Mouse (Mus musculus): Measurements from ENCODE around the gene Frmd4a. TPM values are rescaled to one million over a fixed set of nuclear protein-coding genes. Genes with fewer than 3 reads are reported as not detected.

Frmd4a gene
- polyA plus RNA-seq, 1 experiment, result 7.7 TPM

GRCm38 (mm10) chr2:4438739-4439138 lies 421.2 kb downstream of the Frmd4a start:
- Histone ChIP-seq H3K4me1 (peaks cover 3% of the 10 kb centered on the region), H3K4me3 (replicated peaks) (no peak overlapping the region), H3K36me3 (replicated peaks; ENCODE audit: low read length) (no peaks in the 10 kb centered on the region), H3K9me3 (peaks cover 9% of the 10 kb centered on the region; the same call in 1 of the 2 replicates), H3K27me3 (replicated peaks) (peaks cover 44% of the 10 kb centered on the region)
- TF ChIP-seq FLI1 (IDR thresholded peaks at IDR 0.05; ENCODE audit: low read length) (no peak), GATA1 (IDR thresholded peaks at IDR 0.05; ENCODE audit: borderline replicate concordance, low read length) (no peak)

- Histone ChIP-seq H3K4me3 (replicated peaks) (no peak overlapping the region), H3K36me3 (replicated peaks; ENCODE audit: low read length) (no peaks in the 10 kb centered on the region), H3K27me3 (replicated peaks) (peaks cover 36% of the 10 kb centered on the region), H3K4me1 (no peaks in the 10 kb centered on the region), H3K9me3 (peaks cover 7% of the 10 kb centered on the region; the same call in 1 of the 2 replicates)
- TF ChIP-seq FLI1 (IDR thresholded peaks at IDR 0.05; ENCODE audit: low read length) (no peak), GATA1 (IDR thresholded peaks at IDR 0.05; ENCODE audit: borderline replicate concordance, low read length) (no peak)
Observed at GRCm38 (mm10) chr2:4439909-4440308, 422.4 kb downstream of the Frmd4a start.

GRCm38 (mm10) chr2:4441840-4442239 lies 424.3 kb downstream of the Frmd4a start:
- Histone ChIP-seq H3K27me3 (replicated peaks) (peaks cover 29% of the 10 kb centered on the region), H3K4me3 (replicated peaks) (no peak overlapping the region), H3K9me3 (no peaks in the 10 kb centered on the region), H3K36me3 (replicated peaks; ENCODE audit: low read length) (no peaks in the 10 kb centered on the region), H3K4me1 (peaks cover 3% of the 10 kb centered on the region)
- TF ChIP-seq FLI1 (IDR thresholded peaks at IDR 0.05; ENCODE audit: low read length), result no peak
- TF ChIP-seq GATA1 (IDR thresholded peaks at IDR 0.05; ENCODE audit: borderline replicate concordance, low read length), result no peak

DNA sequence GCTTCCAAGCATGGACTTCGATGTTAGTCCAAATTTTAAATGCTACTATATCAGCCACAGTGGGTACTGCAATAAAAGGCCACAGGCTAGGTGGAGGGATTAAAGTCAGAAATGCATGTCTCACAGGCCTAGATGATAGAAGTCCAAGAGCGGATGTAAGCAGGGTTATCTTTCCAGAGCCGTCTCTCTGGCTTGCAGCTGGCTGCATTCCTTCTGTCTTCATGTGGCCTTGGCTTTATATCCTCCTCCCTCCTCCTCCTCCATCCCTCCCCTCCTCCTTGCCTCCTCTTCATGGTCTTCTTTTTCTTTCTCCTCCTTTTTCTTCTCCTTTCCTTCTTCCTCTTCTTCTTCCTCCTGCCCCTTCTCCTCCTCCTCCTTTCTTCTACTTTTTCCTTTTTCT lies 427.2 kb downstream of the Frmd4a start:
- no peak for TF ChIP-seq FLI1 (IDR thresholded peaks at IDR 0.05; ENCODE audit: low read length)
- no peak for TF ChIP-seq GATA1 (IDR thresholded peaks at IDR 0.05; ENCODE audit: borderline replicate concordance, low read length)
- no peaks in the 10 kb centered on the region for H3K36me3 ChIP-seq (replicated peaks; ENCODE audit: low read length)
- peaks cover 3% of the 10 kb centered on the region for H3K4me1 ChIP-seq
- no peak overlapping the region for H3K4me3 ChIP-seq (replicated peaks)
- H3K9me3 ChIP-seq, result no peaks in the 10 kb centered on the region
- peaks cover 18% of the 10 kb centered on the region for H3K27me3 ChIP-seq (replicated peaks)

DNA sequence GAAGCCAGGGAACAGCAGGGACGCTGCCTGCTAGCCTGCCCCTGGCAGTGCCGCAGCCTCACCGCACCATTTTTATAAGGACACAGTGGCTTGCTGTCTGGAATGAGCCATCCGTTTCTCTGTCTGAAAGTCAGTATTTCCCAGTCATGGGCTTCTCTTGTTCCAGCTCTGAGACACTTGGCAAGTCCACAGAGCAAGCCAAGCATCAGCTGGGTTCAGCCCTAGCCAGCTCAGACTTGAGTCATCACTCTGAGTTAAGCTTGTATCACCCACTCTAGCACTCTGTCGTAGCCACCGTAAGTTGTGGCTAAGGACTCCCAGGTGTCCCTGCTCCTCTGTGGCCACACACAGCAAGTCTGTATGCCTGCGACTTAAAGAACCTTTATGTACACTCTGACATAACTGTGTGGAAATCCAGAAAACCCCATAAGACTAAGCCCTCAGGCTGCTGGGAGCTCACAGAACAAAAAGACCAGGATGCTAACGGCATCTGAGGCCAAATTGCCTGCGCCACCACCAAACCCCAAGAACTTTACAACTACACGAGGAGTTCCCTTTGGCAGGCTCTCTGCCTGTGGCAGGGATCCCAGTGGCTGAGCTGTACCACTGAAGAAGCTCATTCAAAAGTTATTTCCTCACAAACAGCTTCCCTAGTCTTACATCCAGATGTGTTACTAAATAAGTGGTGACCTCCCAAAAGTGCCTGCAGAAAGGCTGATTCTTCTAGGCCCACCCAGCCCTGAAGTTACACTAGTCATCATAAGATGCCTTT lies 428.3 kb downstream of the Frmd4a start:
- no peaks in the 10 kb centered on the region for H3K36me3 ChIP-seq (replicated peaks; ENCODE audit: low read length)
- H3K4me3 ChIP-seq (replicated peaks), result no peak overlapping the region
- no peaks in the 10 kb centered on the region for H3K9me3 ChIP-seq
- peaks cover 3% of the 10 kb centered on the region for H3K4me1 ChIP-seq
- no peak for TF ChIP-seq GATA1 (IDR thresholded peaks at IDR 0.05; ENCODE audit: borderline replicate concordance, low read length)
- TF ChIP-seq FLI1 (IDR thresholded peaks at IDR 0.05; ENCODE audit: low read length), result no peak
- H3K27me3 ChIP-seq (replicated peaks), result peaks cover 27% of the 10 kb centered on the region

- TF ChIP-seq GATA1 (IDR thresholded peaks at IDR 0.05; ENCODE audit: borderline replicate concordance, low read length), result no peak
- no peak for TF ChIP-seq FLI1 (IDR thresholded peaks at IDR 0.05; ENCODE audit: low read length)
- no peaks in the 10 kb centered on the region for H3K9me3 ChIP-seq
Observed at GRCm38 (mm10) chr2:4449860-4450480, 432.5 kb downstream of the Frmd4a start.

GRCm38 (mm10) chr2:4452590-4453400 lies 435.3 kb downstream of the Frmd4a start:
- TF ChIP-seq GATA1 (IDR thresholded peaks at IDR 0.05; ENCODE audit: borderline replicate concordance, low read length) (no peak), FLI1 (IDR thresholded peaks at IDR 0.05; ENCODE audit: low read length) (no peak)

More at GRCm38 (mm10) chr2:4449860-4450480, 432.5 kb downstream of the Frmd4a start:
- H3K4me1 ChIP-seq, result peaks cover 3% of the 10 kb centered on the region
- no peak overlapping the region for H3K4me3 ChIP-seq (replicated peaks)
- H3K27me3 ChIP-seq (replicated peaks), result peaks cover 29% of the 10 kb centered on the region
- H3K36me3 ChIP-seq (replicated peaks; ENCODE audit: low read length), result no peaks in the 10 kb centered on the region

DNA sequence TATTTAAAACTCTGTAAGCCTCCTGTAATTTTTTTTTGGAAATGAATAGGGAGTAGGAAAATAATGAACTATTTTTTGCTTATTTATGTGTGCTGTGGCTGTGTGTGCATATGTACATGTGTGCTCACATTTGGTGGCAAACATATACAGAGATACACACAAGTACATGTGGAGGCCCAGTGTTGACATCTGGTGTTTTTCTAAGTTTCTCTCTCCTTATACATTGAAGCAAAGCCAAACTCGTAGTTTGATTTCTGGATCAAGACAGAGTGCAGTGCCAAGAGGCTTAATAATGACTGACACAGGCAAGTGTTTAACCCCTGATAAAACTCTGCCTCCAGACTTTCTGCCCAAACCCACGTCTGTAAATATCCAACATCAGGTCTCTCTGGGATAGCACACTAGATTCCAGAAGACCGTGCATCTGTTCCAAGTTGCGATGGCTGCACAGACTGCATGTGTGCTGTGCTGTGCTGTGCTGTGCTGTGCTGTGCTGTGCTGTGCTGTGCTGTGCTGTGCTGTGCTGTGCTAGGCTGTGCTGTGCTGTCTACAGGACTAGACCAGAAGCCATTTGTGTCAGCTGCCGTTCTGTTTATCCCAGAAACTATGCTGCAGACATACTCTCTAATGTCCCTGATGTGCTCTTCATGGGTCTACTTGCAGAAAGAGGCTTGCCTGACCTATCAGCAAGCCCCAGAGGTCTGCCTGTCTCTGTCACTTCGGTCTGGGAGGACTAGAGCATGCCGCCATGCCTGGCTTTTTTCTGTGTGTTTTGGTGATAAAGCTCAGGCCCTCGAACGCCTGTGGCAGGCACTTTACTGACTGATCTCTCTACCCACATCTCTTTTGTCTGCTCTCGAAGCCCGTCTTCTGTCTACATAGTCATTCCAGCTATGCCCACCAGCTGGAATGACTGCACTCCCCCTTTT lies 437.8 kb downstream of the Frmd4a start:
- TF ChIP-seq GATA1 (IDR thresholded peaks at IDR 0.05; ENCODE audit: borderline replicate concordance, low read length), result no peak
- TF ChIP-seq FLI1 (IDR thresholded peaks at IDR 0.05; ENCODE audit: low read length), result no peak
- H3K9me3 ChIP-seq, result no peaks in the 10 kb centered on the region
- no peaks in the 10 kb centered on the region for H3K36me3 ChIP-seq (replicated peaks; ENCODE audit: low read length)
- peaks cover 14% of the 10 kb centered on the region for H3K27me3 ChIP-seq (replicated peaks)
- no peak overlapping the region for H3K4me3 ChIP-seq (replicated peaks)
- H3K4me1 ChIP-seq, result no peaks in the 10 kb centered on the region

More at GRCm38 (mm10) chr2:4452590-4453400, 435.3 kb downstream of the Frmd4a start:
- Histone ChIP-seq H3K9me3 (no peaks in the 10 kb centered on the region), H3K36me3 (replicated peaks; ENCODE audit: low read length) (no peaks in the 10 kb centered on the region), H3K4me3 (replicated peaks) (no peak overlapping the region), H3K4me1 (no peaks in the 10 kb centered on the region), H3K27me3 (replicated peaks) (peaks cover 20% of the 10 kb centered on the region)

DNA sequence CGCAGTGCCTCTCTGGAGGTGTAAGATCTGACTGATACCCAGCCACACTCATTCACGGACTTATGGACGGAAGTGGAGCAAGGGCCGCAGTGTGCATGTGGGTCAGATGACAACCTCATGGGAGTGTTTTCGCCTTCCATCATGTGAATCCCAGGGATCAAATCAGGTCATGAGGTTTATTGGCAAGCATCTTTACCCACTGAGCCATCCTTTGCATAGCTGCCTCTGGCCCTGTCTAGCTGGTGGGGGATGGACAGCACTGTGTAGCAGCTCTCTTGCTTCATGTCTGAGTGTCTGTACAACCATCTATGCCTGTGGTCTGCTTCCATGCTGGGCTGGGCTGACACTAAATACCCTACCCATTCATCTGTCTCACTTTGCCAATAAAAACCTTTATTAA lies 443.4 kb downstream of the Frmd4a start:
- 0 out of 2 replicates have a peak, but pooled peaks cover 3% of the 10 kb centered on the region for H3K4me1 ChIP-seq
- TF ChIP-seq FLI1 (IDR thresholded peaks at IDR 0.05; ENCODE audit: low read length) (no peak), GATA1 (IDR thresholded peaks at IDR 0.05; ENCODE audit: borderline replicate concordance, low read length) (no peak)
- no peaks in the 10 kb centered on the region for H3K9me3 ChIP-seq
- no peak overlapping the region for H3K4me3 ChIP-seq (replicated peaks)
- peaks cover 32% of the 10 kb centered on the region for H3K27me3 ChIP-seq (replicated peaks)
- H3K36me3 ChIP-seq (replicated peaks; ENCODE audit: low read length), result no peaks in the 10 kb centered on the region
